Mouse (Mus musculus): ENCODE results near the gene Gpr87.

GRCm38 (mm10) chr3:59243384-59243783 is 48.5 kb upstream of the Gpr87 start:
- no peak for TF ChIP-seq POLR2AphosphoS5 (IDR thresholded peaks at IDR 0.05; ENCODE audit: insufficient replicate concordance, low read depth, low read length)
- no peak for TF ChIP-seq CTCF (IDR thresholded peaks at IDR 0.05; ENCODE audit: low read depth, low read length)
- TF ChIP-seq TAL1 (conservative IDR thresholded peaks at IDR 0.05; ENCODE audit: low read depth, low read length), result no peak
- no peak for TF ChIP-seq GATA2 (IDR thresholded peaks at IDR 0.05; ENCODE audit: borderline replicate concordance, low read depth, low read length)

Data from G1E (cell line).